Mouse (Mus musculus) erythroblast, embryonic 14.5 days (primary cell): Measurements from ENCODE around the gene Wdfy3. TPM values are rescaled to one million over a fixed set of nuclear protein-coding genes. Genes with fewer than 3 reads are reported as not detected.
"Not testable (repeated sequence)": the region's sequence is repeated elsewhere in the genome, so short reads cannot be mapped to it uniquely, and the experiment has no call there.

Experiments
- H3K27me3 ChIP-seq: 2 replicates; pipeline ENCODE4 v1.6.1; 2012; ENCODE audit warnings: inconsistent platforms; ENCODE audit not compliant: control insufficient read depth
- H3K36me3 ChIP-seq: 2 replicates; pipeline ENCODE4 v1.6.1; 2012; ENCODE audit warnings: mild to moderate bottlenecking, inconsistent platforms; ENCODE audit not compliant: control insufficient read depth
- H3K4me1 ChIP-seq: 2 replicates; pipeline ENCODE4 v1.6.1; 2012; ENCODE audit warnings: inconsistent platforms; ENCODE audit not compliant: control insufficient read depth
- H3K4me3 ChIP-seq: replicated peaks from 2 replicates; pipeline ENCODE3; 2012; ENCODE audit warnings: moderate library complexity, mild to moderate bottlenecking, inconsistent platforms
- H3K9me3 ChIP-seq: 2 replicates; pipeline ENCODE4 v1.6.1; 2012; ENCODE audit warnings: low read length, inconsistent platforms, mixed read lengths; ENCODE audit not compliant: control insufficient read depth
- GATA1 ChIP-seq: IDR thresholded peaks from 2 replicates; pipeline ENCODE4 v1.6.1; 2012; ENCODE audit warnings: low read length, inconsistent platforms, mixed read lengths
- TAL1 ChIP-seq: IDR thresholded peaks from 3 replicates; pipeline ENCODE4 v1.6.1; 2012; ENCODE audit warnings: low read length, inconsistent platforms, mixed read lengths
- polyA plus RNA-seq: library from polyadenylated mRNA; stranded (reverse); fragments of >175 nt; gene quantifications from 2 replicates; pipeline ENCODE4 v1.2.3, GENCODE M21; 2012

The Wdfy3 gene
- 0.18 and 0.23 TPM in 2 replicates for polyA plus RNA-seq

DNA sequence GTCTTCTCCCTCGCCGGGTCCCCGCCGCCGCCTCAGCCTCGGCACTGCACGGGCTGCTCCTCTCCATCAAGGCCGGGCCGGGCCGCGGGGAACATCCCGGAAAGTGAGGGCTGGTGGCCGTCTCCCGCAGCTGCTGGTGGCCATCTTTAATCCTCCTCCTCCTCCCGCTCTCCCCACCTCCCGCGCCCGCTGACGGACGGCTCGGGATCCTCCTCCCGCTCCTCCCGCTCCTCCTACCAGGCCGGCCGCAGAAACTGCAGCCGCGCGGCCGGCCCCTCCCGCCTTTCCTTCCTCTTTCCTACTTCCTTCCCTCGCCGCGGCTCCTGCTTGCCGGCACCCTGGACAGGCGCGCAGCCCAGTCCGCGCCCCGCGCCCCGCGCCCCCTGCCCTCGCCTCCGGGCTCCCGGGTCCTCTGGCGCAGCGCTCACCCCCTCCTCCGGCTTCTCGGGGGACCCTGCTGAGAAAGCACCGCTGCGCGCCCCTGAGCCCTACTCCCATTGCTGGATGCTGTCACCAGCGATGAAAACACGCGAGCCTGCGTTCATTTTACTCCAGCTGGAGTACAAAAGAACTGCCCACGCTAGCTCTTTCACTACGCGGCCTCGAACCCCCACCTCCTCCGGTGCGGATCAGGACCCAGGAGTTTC is at the start of gene Wdfy3:
Gene Wdfy3, minus strand, starts transcription at position 155 of the 647 bp plus-strand sequence.
- H3K9me3 ChIP-seq: no peaks in the 10 kb centered on the region
- peak within 1 kb of the TSS; percentile 93 for H3K4me3 ChIP-seq
- peaks cover 7% of the 10 kb centered on the region; the same call in 1 of the 2 replicates for H3K36me3 ChIP-seq
- TF ChIP-seq GATA1 (no peak), TAL1 (no peak)
- peaks cover 23% of the 10 kb centered on the region for H3K27me3 ChIP-seq
- H3K4me1 ChIP-seq: peaks cover 23% of the 10 kb centered on the region

DNA sequence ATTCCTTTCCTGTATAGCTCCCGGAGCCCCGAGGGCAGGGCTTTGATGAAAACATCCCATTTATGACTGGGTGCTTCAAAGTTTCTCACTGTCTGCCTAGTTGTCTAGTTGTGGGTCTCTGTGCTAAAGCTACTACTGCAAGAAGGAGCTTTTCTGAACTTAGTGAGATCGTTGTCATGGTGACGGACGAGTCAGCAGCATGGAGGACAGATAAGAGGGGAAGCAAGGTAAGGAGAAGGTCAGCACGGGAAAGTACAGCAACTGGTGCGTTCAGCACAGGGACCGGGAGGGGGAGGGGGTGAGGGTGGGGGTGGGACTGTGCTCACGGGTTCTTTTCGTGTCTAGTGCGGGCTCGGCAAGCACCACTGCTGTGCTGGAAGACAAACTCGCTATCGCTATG is 43.3 kb upstream of the Wdfy3 start:
- Histone ChIP-seq H3K9me3 (no peaks in the 10 kb centered on the region), H3K4me3 (no peak overlapping the region), H3K27me3 (no peaks in the 10 kb centered on the region), H3K4me1 (no peaks in the 10 kb centered on the region), H3K36me3 (no peaks in the 10 kb centered on the region)
- TF ChIP-seq GATA1: no peak

DNA sequence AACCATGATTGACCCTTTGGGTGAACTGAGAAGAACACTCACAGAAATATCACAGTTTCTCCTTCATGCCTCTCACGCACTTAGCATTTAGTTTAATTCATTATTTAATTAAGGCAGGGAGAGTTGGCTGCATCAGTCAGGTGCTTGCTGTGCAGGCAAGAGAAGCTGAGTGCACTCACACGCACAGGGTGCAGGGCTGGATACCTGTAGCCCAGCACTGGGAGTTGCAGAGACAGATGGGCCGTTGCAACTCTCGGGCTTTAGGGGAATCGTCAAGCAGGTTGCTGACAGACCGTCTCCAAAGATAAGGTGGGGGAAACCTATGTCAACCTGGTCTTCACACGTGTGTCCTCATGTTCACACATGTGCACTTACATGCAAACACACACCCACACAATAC is 42.3 kb upstream of the Wdfy3 start:
- H3K9me3 ChIP-seq: no peaks in the 10 kb centered on the region
- H3K27me3 ChIP-seq: no peaks in the 10 kb centered on the region
- no peaks in the 10 kb centered on the region for H3K36me3 ChIP-seq
- no peaks in the 10 kb centered on the region for H3K4me1 ChIP-seq
- TF ChIP-seq TAL1: no peak
- no peak for TF ChIP-seq GATA1
- H3K4me3 ChIP-seq: no peak overlapping the region

DNA sequence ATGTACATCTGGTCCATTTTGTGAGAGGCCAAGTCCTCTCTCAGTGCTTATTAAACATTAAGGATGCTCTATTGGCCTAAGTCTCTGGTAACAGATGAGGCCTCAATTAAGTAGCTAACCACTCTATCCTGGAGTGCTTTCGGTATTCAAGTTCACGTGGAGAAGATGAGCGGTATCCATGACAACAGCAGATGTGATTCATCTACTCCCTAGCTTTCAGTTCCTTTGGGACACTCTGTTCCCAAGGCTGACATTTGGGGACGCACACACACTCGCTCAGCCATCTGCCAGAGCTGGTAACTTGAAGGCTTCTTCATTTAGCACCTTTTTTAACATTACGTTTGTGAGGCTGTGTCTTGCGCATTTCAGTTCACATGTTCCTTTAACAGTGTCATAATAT is 40.3 kb upstream of the Wdfy3 start:
- no peaks in the 10 kb centered on the region for H3K9me3 ChIP-seq
- H3K36me3 ChIP-seq: no peaks in the 10 kb centered on the region
- no peaks in the 10 kb centered on the region for H3K4me1 ChIP-seq
- no peak overlapping the region for H3K4me3 ChIP-seq
- TF ChIP-seq TAL1 (no peak), GATA1 (no peak)
- H3K27me3 ChIP-seq: no peaks in the 10 kb centered on the region

DNA sequence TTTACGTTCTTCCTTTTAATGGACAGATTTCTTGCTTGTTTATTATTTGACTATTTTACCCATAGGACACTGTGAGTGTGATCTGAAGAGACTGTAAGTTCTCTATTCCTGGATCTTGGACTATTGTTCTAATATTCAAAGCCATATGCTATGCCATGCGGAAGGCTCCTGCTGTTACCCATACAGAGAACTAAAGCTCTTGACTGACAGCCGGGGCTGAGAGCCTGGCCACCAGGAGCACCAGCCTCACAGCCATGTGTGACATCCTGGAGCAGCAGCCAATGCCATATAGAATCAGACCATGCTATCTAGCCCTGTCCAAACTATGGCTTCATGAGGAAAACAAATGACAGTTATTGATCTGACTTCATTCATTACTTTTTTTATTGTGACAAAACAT is 36.2 kb upstream of the Wdfy3 start:
- Histone ChIP-seq H3K36me3 (no peaks in the 10 kb centered on the region), H3K27me3 (no peaks in the 10 kb centered on the region), H3K4me1 (no peaks in the 10 kb centered on the region), H3K4me3 (no peak overlapping the region), H3K9me3 (no peaks in the 10 kb centered on the region)
- no peak for TF ChIP-seq TAL1
- no peak for TF ChIP-seq GATA1

DNA sequence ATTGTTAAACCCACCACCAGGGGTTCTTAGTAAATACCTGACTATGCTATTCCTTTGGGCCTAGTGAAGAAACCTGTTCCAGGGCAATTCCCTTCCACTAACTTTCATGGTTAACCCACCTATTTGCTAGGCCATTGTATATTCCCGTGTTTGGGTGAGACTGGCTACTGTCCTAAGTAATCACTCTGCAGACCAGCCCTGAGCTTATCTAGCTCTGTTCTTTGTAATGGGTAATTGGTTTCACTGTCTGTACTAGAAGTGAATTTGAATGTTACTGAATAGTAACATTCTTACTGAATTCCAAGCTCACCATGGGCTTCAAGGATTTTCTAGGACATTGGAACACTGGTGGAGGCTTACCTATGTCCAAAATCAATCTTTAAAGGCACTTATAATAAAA is 32.1 kb upstream of the Wdfy3 start:
- H3K27me3 ChIP-seq, H3K4me1 ChIP-seq, H3K9me3 ChIP-seq, H3K4me3 ChIP-seq, H3K36me3 ChIP-seq: not testable (repeated sequence)

DNA sequence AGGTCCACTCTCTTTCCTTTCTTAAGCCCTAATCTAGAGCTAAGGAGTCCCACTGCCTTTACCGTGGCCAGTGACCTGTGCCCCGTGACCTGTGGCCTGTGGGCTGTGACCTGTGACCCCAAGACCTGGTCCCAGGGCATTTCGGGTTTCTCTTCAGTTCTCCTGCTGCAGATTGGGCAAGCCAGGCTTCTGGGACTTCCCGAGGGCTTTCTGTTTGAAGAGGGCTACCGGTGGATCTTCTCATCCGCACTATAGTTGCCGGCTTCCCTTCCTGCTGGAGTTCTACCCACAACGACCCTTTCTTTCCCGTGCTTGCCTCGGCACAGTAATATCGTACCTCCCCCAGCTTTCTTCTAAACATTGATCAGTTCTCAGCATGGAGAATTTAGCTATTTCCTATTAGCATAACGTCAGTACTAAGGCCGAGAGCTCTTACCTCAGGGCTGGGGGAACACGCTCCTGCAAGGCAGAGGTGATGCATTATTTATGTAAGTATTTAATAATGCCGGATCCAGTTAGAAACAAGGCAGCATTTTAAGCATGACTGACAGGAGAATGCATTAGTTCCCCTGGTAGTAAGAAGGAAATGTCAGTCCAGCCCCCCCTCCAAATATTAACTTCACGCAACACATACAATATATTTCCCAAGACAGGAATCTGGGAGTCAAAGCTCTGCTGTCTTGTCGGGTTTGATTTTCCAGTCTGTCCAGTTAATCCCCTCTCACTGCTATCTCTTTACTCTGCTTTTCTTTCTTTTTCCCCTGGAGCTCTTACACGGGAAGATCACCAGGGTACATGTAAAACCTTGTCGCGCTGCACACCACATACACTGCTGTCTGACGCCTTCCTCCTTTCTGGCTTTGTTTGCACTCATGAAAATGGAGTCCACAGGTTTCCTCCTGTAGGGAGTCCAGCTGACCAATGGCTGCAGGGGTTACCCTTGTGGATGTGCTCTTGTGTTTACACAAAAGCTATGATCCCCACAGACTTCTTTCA is 30.8 kb upstream of the Wdfy3 start:
- Histone ChIP-seq H3K9me3 (no peaks in the 10 kb centered on the region), H3K4me1 (no peaks in the 10 kb centered on the region), H3K36me3 (no peaks in the 10 kb centered on the region), H3K27me3 (no peaks in the 10 kb centered on the region), H3K4me3 (no peak overlapping the region)
- TF ChIP-seq TAL1 (no peak), GATA1 (no peak)

DNA sequence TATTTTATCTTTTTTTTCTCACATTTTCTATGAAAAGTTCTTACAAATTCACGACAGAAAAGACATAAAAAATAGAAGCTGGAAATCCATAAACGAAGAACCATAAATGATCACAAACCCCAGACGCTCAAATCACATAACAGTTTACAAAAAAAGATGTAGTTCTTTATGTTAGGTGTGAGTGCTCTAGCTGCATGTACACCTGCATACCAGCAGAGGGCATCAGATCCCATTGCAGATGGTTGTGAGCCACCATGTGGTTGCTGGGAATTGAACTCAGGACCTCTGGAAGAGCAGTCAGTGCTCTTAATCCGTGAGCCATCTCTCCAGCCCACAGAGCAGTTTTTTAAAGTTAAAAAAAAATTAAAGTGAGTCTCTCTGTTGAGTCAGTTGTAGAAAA is 25.9 kb upstream of the Wdfy3 start:
- Histone ChIP-seq H3K36me3 (no peaks in the 10 kb centered on the region), H3K4me1 (no peaks in the 10 kb centered on the region), H3K27me3 (no peaks in the 10 kb centered on the region), H3K4me3 (no peak overlapping the region), H3K9me3 (no peaks in the 10 kb centered on the region)
- TF ChIP-seq GATA1 (no peak), TAL1 (no peak)

DNA sequence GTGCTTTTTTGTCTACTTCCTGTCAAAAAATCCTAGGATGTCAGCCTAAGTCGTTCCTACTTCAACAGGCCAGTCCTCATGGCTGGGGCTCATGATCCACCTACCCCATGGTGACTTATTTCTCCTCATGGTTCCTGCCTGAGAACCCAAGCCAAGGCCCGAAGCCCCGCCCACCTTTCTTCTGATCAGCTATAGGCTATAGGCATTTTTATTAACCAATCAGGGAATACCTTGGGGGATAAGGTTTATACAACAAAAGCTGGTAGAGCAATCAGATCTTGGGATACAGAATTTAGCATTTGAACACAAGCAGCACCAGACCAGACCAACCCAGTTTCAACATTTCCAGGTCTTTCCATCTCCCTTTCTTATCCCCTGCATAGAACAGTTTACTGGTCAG is 21.0 kb upstream of the Wdfy3 start:
- Histone ChIP-seq H3K4me3 (no peak overlapping the region), H3K4me1 (no peaks in the 10 kb centered on the region), H3K9me3 (no peaks in the 10 kb centered on the region), H3K27me3 (no peaks in the 10 kb centered on the region), H3K36me3 (no peaks in the 10 kb centered on the region)
- TF ChIP-seq GATA1 (no peak), TAL1 (no peak)
